Comparison of ENCODE assay signal across 23 mouse cellular contexts in genomic region chr1:192062682-192063081, GRCm38 (mm10). TPM values are rescaled to one million over a fixed set of nuclear protein-coding genes. Genes with fewer than 3 reads are reported as not detected.
DNase-seq lines count a peak whose midpoint lies in the region; ATAC-seq and TF ChIP-seq lines count a peak whose summit lies in the region.
"Had no signal": no experiment of that assay in that cellular context is flagged by ENCODE, and none has a peak within 500 bp of the region (broad histone marks: within the 10 kb centered on the region; RNA-seq: fewer than 3 reads in every experiment).

No protein-coding gene starts in this region.

- peak; percentile 30 for DNase-seq in forebrain, embryonic 11.5 days (ENCODE audit: low spot score)
- DNase-seq in forebrain, embryonic 10.5 days (ENCODE audit: extremely low spot score, low spot score): no peak
- no peak for DNase-seq in heart, postnatal 0 days (ENCODE audit: low spot score)
- no peak for DNase-seq in heart, adult 8-10 months (ENCODE audit: low spot score)
- DNase-seq in cerebellum, adult 2 months: no peak
- DNase-seq in left cerebral cortex, postnatal 4 days: no peak
- DNase-seq: adrenal gland, postnatal 25 days; cerebellum, adult 9-10 months; forebrain, postnatal 0 days; heart, postnatal 10 days; kidney, adult 9 months; lung, adult 2 months; right cerebral cortex, adult 18-20 months; spleen, adult 18-20 months; thymus, postnatal 25 days had no signal

- no peak for TF ChIP-seq POLR2A in cerebellum, adult 2 months (IDR thresholded peaks at IDR 0.05; ENCODE audit: borderline replicate concordance, insufficient read depth, low read length)

- no peaks in the 10 kb centered on the region for H3K36me3 ChIP-seq in forebrain, embryonic 11.5 days (ENCODE audit: control insufficient read depth, insufficient read depth, low read length)
- H3K36me3 ChIP-seq in forebrain, embryonic 10.5 days (replicated peaks): no peaks in the 10 kb centered on the region
- peaks cover 67% of the 10 kb centered on the region for H3K36me3 ChIP-seq in heart, postnatal 0 days (replicated peaks; ENCODE audit: control insufficient read depth, insufficient read depth, low read length)
- H3K36me3 ChIP-seq: midbrain, embryonic 12.5 days had no signal

- TF ChIP-seq CTCF in heart, postnatal 0 days (IDR thresholded peaks at IDR 0.05; ENCODE audit: low read depth): no peak
- no peak for TF ChIP-seq CTCF in cerebellum, adult 2 months (IDR thresholded peaks at IDR 0.05; ENCODE audit: borderline replicate concordance, insufficient read depth, low read depth, low read length)

- H3K4me3 ChIP-seq in forebrain, embryonic 11.5 days (ENCODE audit: low read depth, low read length): no peak overlapping the region
- no peak overlapping the region for H3K4me3 ChIP-seq in forebrain, embryonic 10.5 days
- H3K4me3 ChIP-seq in heart, postnatal 0 days (ENCODE audit: low read depth, low read length): no peak overlapping the region
- H3K4me3 ChIP-seq in cerebellum, adult 2 months (replicated peaks; ENCODE audit: insufficient read depth, low read depth, low read length): no peak overlapping the region
- H3K4me3 ChIP-seq: embryonic facial prominence, embryonic 12.5 days; limb, embryonic 10.5 days; midbrain, embryonic 12.5 days; stomach, embryonic 15.5 days had no signal

- intact Hi-C loops in left cerebral cortex, postnatal 4 days (cut with DNase I): no loop called here

- H3K4me1 ChIP-seq in forebrain, embryonic 11.5 days (replicated peaks; ENCODE audit: control insufficient read depth, insufficient read depth, low read length): no peaks in the 10 kb centered on the region
- no peaks in the 10 kb centered on the region for H3K4me1 ChIP-seq in forebrain, embryonic 10.5 days
- peaks cover 8% of the 10 kb centered on the region; the same call in 1 of the 2 replicates for H3K4me1 ChIP-seq in heart, postnatal 0 days (ENCODE audit: control insufficient read depth, insufficient read depth)
- no peaks in the 10 kb centered on the region; the same call in 1 of the 2 replicates for H3K4me1 ChIP-seq in cerebellum, adult 2 months (ENCODE audit: control insufficient read depth, insufficient read depth, low read length)
- H3K4me1 ChIP-seq: embryonic facial prominence, embryonic 12.5 days; limb, embryonic 10.5 days; midbrain, embryonic 12.5 days; stomach, embryonic 15.5 days had no signal

- TF ChIP-seq EP300 in heart, postnatal 0 days (IDR thresholded peaks at IDR 0.05; ENCODE audit: low read depth): no peak

- H3K4me2 ChIP-seq in forebrain, embryonic 11.5 days (ENCODE audit: low read depth, low read length, severe bottlenecking): no peak overlapping the region
- H3K4me2 ChIP-seq in heart, postnatal 0 days (ENCODE audit: low read depth, low read length): no peak overlapping the region
- H3K4me2 ChIP-seq: embryonic facial prominence, embryonic 12.5 days; liver, embryonic 11.5 days; midbrain, embryonic 12.5 days; stomach, embryonic 15.5 days had no signal

- H3K9me3 ChIP-seq in forebrain, embryonic 11.5 days (ENCODE audit: control insufficient read depth, low read length): no peaks in the 10 kb centered on the region
- H3K9me3 ChIP-seq in forebrain, embryonic 10.5 days: peaks cover 5% of the 10 kb centered on the region; the same call in 1 of the 2 replicates
- peaks cover 6% of the 10 kb centered on the region; the same call in 1 of the 2 replicates for H3K9me3 ChIP-seq in heart, postnatal 0 days (replicated peaks; ENCODE audit: control insufficient read depth, low read length)
- H3K9me3 ChIP-seq: limb, embryonic 10.5 days; midbrain, embryonic 12.5 days; stomach, embryonic 15.5 days had no signal

- ATAC-seq in forebrain, embryonic 11.5 days (replicated peaks; ENCODE audit: low FRiP score): no peak
- ATAC-seq in heart, postnatal 0 days (ENCODE audit: insufficient read depth, low read depth): no peak
- ATAC-seq in CD4-positive, CD25-positive, alpha-beta regulatory T cell, adult 4 months: peak; percentile 72
- ATAC-seq in monocyte, adult 5-6 weeks (replicated peaks; ENCODE audit: insufficient number of reproducible peaks, low FRiP score, low TSS enrichment, poor library complexity, severe bottlenecking): peak; percentile 56; the same call in 1 of the 2 replicates
- ATAC-seq: forebrain, postnatal 0 days; hindbrain, embryonic 16.5 days had no signal

- H3K9ac ChIP-seq in forebrain, embryonic 11.5 days (ENCODE audit: low read length): no peak overlapping the region
- H3K9ac ChIP-seq in heart, postnatal 0 days (replicated peaks; ENCODE audit: low read depth, low read length): no peak overlapping the region
- H3K9ac ChIP-seq: embryonic facial prominence, embryonic 12.5 days; forebrain, postnatal 0 days; midbrain, embryonic 12.5 days; stomach, embryonic 15.5 days had no signal

- 93% methylated on average over 14 of the region's 14 CpGs for WGBS in forebrain, embryonic 11.5 days
- 91% methylated on average over 14 of the region's 14 CpGs for WGBS in forebrain, embryonic 10.5 days
- WGBS in heart, postnatal 0 days: 72% methylated on average over 14 of the region's 14 CpGs
- 46% methylated on average over 14 of the region's 14 CpGs for WGBS in cerebellum, adult 2 months

- H3K27ac ChIP-seq in forebrain, embryonic 11.5 days (ENCODE audit: low read depth, low read length): no peak overlapping the region
- H3K27ac ChIP-seq in forebrain, embryonic 10.5 days: no peak overlapping the region
- H3K27ac ChIP-seq in heart, postnatal 0 days (ENCODE audit: low read depth): peak overlapping the region; percentile 75
- H3K27ac ChIP-seq in cerebellum, adult 2 months (ENCODE audit: insufficient read depth, low read length): no peak overlapping the region
- H3K27ac ChIP-seq: embryonic facial prominence, embryonic 12.5 days; limb, embryonic 10.5 days; midbrain, embryonic 12.5 days had no signal

- H3K27me3 ChIP-seq in forebrain, embryonic 11.5 days (ENCODE audit: control insufficient read depth, insufficient read depth, low read length): no peaks in the 10 kb centered on the region
- no peaks in the 10 kb centered on the region for H3K27me3 ChIP-seq in forebrain, embryonic 10.5 days (ENCODE audit: poor library complexity, severe bottlenecking)
- H3K27me3 ChIP-seq in heart, postnatal 0 days (ENCODE audit: control insufficient read depth, insufficient read depth, low read length): no peaks in the 10 kb centered on the region
- no peaks in the 10 kb centered on the region for H3K27me3 ChIP-seq in cerebellum, adult 2 months (ENCODE audit: control insufficient read depth, insufficient read depth, low read length)
- H3K27me3 ChIP-seq: embryonic facial prominence, embryonic 12.5 days; midbrain, embryonic 12.5 days; stomach, embryonic 15.5 days had no signal

RNA-seq across cellular contexts. Expression of gene Traf5, which starts 29.7 kb away (rescaled TPM):
- 2.8 and 4.4 TPM in 2 replicates for polyA plus RNA-seq in forebrain, embryonic 11.5 days (2014; fragmentation: Nextera tagmentation; extraction: Ambion mirVana)
- 2.3 and 4.1 TPM in 2 replicates for polyA plus RNA-seq in forebrain, embryonic 10.5 days (2016; fragmentation: Nextera tagmentation; extraction: Ambion mirVana)
- 5.7 and 51.1 TPM in 2 replicates for total RNA-seq in heart, postnatal 0 days (2014; rRNA removed; ENCODE audit: low replicate concordance)
- polyA plus RNA-seq in heart, postnatal 0 days (2015; fragmentation: Nextera tagmentation; extraction: Ambion mirVana): 13.7 and 14.7 TPM in 2 replicates
- 1 to 10 TPM; 3.2 to 4.9 (median 4.3) TPM for total RNA-seq in heart, adult 8-10 months (2022)
- polyA plus RNA-seq in CD4-positive, CD25-positive, alpha-beta regulatory T cell, adult 4 months (2017; shearing (Covaris generic)): 10 to 100 TPM; 67.5 to 87.0 TPM
- total RNA-seq in monocyte, adult 5-6 weeks (2017): 27.1 to 48.1 TPM (median 30.7 TPM) in 3 replicates
- polyA plus RNA-seq in cerebellum, adult 2 months (2012; rRNA removed): 3.6 and 3.8 TPM in 2 replicates
- total RNA-seq in left cerebral cortex, postnatal 4 days (2021): 1 to 10 TPM; 3.4 to 4.6 TPM

Comparison
In these comparisons a context has a peak if more than half of its experiments do, and no peak if none do; other contexts are left out.
1. ATAC-seq: peak in CD4-positive, CD25-positive, alpha-beta regulatory T cell, adult 4 months (single experiment) and monocyte, adult 5-6 weeks (single experiment); none in forebrain, embryonic 11.5 days (single experiment) and heart, postnatal 0 days (single experiment).